Mouse (Mus musculus) intestine, embryonic 14.5 days (tissue): Measurements from ENCODE around the gene Spata5. TPM values are rescaled to one million over a fixed set of nuclear protein-coding genes. Genes with fewer than 3 reads are reported as not detected.
"Not testable (repeated sequence)": the region's sequence is repeated elsewhere in the genome, so short reads cannot be mapped to it uniquely, and the experiment has no call there.

Experiments
- ATAC-seq: fragments of 200-750 bp; cut with Nextera tagmentation; replicated peaks from 2 replicates; pipeline ENCODE4 v1.8.0; 2017; ENCODE audit warnings: low read depth, moderate number of reproducible peaks, moderate TSS enrichment, moderate library complexity; ENCODE audit not compliant: low FRiP score, low TSS enrichment
- DNase-seq: peaks from one replicate; pipeline ENCODE4 v3.0.0-alpha.2; 2018; ENCODE audit warnings: low spot score
- H3K27ac ChIP-seq: fragments of 300-500 bp; sonication (generic); 2 replicates; pipeline ENCODE4 v1.5.1; 2014; ENCODE audit warnings: low read depth, mild to moderate bottlenecking, control low read depth
- H3K27me3 ChIP-seq: fragments of 300-500 bp; sonication (generic); replicated peaks from 2 replicates; pipeline ENCODE4 v1.6.1; 2014; ENCODE audit warnings: low read length, control low read depth; ENCODE audit not compliant: control insufficient read depth, insufficient read depth
- H3K36me3 ChIP-seq: fragments of 300-500 bp; sonication (generic); 2 replicates; pipeline ENCODE4 v1.6.1; 2014; ENCODE audit warnings: low read length, control low read depth; ENCODE audit not compliant: control insufficient read depth, insufficient read depth
- H3K4me1 ChIP-seq: fragments of 300-500 bp; sonication (generic); replicated peaks from 2 replicates; pipeline ENCODE4 v1.6.1; 2014; ENCODE audit warnings: low read length, control low read depth, mixed read lengths; ENCODE audit not compliant: control insufficient read depth, insufficient read depth
- H3K4me2 ChIP-seq: fragments of 300-500 bp; sonication (generic); 2 replicates; pipeline ENCODE4 v1.6.1; 2014; ENCODE audit warnings: low read length
- H3K4me3 ChIP-seq: fragments of 300-500 bp; sonication (generic); 2 replicates; pipeline ENCODE4 v1.5.1; 2014; ENCODE audit warnings: low read depth, low read length, control low read depth, mixed read lengths
- H3K9ac ChIP-seq: fragments of 300-500 bp; sonication (generic); 2 replicates; pipeline ENCODE4 v1.6.1; 2014; ENCODE audit warnings: mild to moderate bottlenecking, low read length
- H3K9me3 ChIP-seq: fragments of 300-500 bp; sonication (generic); 2 replicates; pipeline ENCODE4 v1.6.1; 2016; ENCODE audit warnings: low read length, control low read depth; ENCODE audit not compliant: control insufficient read depth
- WGBS: fragments of 180-500 bp; shearing (Covaris S2); extraction: QIAGEN DNeasy Blood & Tissue Kit; methylation state at CpG from one replicate; pipeline ENCODE4 v1.1.7; 2014; 5-methylcytosine and 5-hydroxymethylcytosine counted together
- polyA plus RNA-seq: library from polyadenylated mRNA; unstranded; fragments of >200 nt; fragmentation: Nextera tagmentation; extraction: Ambion mirVana; gene quantifications from 2 replicates; pipeline ENCODE4 v1.2.1, GENCODE M21; 2014

The Spata5 gene
- polyA plus RNA-seq, 1 experiment from 2014 or later = 37.6 TPM

DNA sequence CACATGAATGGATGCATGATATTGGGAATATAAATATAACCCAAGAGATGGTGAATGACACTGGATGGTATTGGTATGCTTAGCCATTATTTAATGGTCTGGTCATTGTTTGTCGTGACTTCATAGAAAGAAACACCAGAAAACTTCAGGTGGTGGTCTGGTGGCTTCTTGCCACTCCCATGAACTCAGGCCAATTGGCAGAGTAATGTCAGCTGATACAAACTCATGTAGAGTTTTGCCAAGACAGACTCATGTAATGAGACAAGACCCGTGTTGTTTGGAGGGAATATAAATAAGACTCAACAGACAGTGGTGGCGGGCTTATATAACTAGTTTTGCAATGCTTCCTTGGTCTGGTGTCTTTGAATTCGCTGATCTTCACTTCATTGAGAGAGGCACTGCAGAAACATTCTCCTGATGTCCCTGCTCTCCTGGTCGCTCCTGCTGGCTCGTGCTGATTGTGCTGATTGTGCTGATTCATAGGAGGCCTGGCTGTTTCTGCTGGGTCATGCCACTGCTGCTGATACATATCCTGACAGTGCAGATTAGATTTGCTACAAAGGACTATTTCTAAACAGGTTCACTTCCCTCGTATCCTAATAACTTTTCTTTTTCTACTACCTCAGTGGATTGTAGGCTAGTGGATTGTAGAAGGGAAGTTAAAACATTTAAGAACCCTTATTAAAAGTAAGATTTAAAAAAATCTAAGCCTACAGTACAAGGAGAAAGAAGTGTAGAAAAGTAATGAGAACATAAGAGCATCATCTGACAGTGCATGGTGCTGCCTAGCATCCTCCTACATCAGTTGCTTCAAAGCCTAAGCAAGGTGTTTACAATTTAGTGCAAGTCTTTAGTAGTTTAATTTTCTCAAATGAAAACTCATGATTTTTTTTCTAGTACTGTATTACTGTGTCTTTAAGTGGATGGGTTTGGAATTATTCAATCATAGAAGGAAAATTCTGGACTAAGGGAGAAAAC is 90.6 kb downstream of the Spata5 start:
- WGBS = 68% methylated on average over 7 of the region's 7 CpGs
- no peak overlapping the region for H3K4me3 ChIP-seq
- H3K27me3 ChIP-seq = no peaks in the 10 kb centered on the region
- no peak overlapping the region for H3K27ac ChIP-seq
- no peak for ATAC-seq
- H3K4me1 ChIP-seq = no peaks in the 10 kb centered on the region
- no peak for DNase-seq
- no peak overlapping the region for H3K9ac ChIP-seq
- no peak overlapping the region for H3K4me2 ChIP-seq
- no peaks in the 10 kb centered on the region for H3K9me3 ChIP-seq
- H3K36me3 ChIP-seq = no peaks in the 10 kb centered on the region

DNA sequence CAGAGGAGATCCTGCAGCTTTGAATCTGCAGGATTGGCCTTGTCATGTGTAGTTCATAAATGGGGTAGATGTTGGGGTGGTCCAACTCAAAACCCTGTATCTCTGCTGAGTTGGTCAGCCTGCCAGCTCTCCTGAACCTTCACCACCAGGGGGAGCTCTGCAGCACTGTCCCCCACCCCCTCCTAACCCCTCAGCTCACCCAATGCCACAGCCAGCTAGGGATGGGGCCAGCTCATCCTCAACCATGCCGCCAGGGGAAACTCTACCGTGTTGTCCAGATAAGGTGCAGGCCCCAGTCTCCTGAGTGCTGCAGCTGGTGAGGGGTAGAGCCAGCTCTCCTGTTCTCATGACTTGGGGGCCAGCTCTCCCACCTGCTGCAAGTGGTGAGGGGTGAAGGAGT is 95.8 kb downstream of the Spata5 start:
- H3K9me3 ChIP-seq = no peaks in the 10 kb centered on the region
- no peaks in the 10 kb centered on the region for H3K4me1 ChIP-seq
- no peak for ATAC-seq
- no peak overlapping the region for H3K27ac ChIP-seq
- WGBS = 8% methylated on average over 2 of the region's 2 CpGs
- no peak for DNase-seq
- no peak overlapping the region for H3K4me2 ChIP-seq
- no peak overlapping the region for H3K9ac ChIP-seq
- no peaks in the 10 kb centered on the region for H3K36me3 ChIP-seq
- H3K27me3 ChIP-seq = no peaks in the 10 kb centered on the region
- no peak overlapping the region for H3K4me3 ChIP-seq

DNA sequence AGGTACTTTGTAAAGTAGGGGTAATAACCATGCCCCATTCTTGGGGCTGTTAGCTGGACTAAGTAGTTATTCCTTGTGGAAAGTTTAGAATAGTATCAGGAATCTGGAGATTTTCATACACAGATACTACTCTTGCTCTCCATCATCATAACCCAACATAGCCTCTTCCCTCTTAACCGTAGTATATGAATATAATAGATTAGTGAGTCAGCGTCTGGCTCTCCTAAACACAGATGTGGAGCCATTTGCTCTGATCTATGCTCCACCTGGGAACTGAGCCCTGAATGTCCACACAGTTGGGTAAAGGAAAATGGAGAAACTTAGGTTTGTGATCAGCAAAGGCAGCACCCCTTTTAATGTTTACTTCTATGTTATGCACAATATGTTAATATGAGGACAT is 96.7 kb downstream of the Spata5 start:
- Histone ChIP-seq H3K36me3 (no peaks in the 10 kb centered on the region), H3K27me3 (no peaks in the 10 kb centered on the region), H3K9me3 (no peaks in the 10 kb centered on the region), H3K4me3 (no peak overlapping the region), H3K4me1 (no peaks in the 10 kb centered on the region), H3K27ac (no peak overlapping the region), H3K4me2 (no peak overlapping the region), H3K9ac (no peak overlapping the region)
- DNase-seq = no peak
- WGBS = 93% methylated on average over 2 of the region's 2 CpGs
- no peak for ATAC-seq

DNA sequence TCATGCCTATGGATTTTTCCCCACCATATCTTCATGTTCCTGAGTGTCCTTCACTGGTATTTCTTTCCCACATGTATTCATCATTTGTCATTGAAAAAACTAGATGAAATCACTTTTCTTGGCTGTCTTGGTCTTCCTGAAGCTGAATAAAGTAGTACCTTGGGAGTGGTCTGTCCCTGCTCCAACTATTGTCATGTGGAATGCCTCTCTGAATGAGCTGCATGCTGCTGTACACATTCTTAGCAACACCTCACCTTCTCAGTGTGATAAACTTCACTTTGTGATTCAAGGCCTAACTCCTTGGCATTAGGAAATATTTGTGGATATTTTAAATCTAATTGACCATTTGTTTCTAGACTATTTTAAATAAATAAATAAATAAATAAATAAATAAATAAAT is 98.9 kb downstream of the Spata5 start:
- no peak for ATAC-seq

DNA sequence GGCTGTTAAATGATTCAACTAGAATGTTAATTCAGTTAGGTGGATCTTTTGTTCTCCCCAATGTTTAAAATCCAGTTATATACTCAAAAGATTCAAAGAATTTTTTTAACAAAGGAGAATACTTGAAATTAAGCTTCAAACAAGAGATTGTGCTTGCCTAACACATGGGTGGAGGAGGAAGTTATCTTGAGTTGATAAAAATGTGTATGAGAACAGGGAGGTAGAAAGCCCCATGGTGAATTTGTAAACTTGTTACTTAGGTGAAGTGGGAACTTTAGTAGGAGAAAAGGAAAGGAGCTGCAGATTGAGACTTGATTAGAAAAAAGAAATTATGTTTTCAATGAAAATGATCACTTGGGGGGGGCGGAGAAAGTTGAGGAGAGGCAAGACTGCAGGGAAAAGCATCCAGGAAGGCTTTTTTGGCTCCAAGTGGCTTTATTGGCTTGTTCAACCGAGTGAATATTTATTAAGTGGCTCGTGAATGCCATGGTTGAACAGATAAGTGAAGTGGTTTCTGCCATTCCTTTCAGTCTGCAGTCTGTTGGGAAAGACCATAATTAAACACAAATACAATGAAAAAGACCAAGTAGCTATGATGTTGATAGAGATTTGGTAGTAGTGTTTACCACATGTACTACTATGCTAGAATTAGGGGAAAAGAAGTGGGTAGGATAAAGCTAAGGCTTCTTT is 100.8 kb downstream of the Spata5 start:
- no peak overlapping the region for H3K27ac ChIP-seq
- H3K4me3 ChIP-seq = no peak overlapping the region
- 88% methylated on average over 3 of the region's 3 CpGs for WGBS
- DNase-seq (no peak), ATAC-seq (no peak)
- H3K27me3 ChIP-seq = no peaks in the 10 kb centered on the region
- no peak overlapping the region for H3K4me2 ChIP-seq
- no peaks in the 10 kb centered on the region for H3K9me3 ChIP-seq
- H3K4me1 ChIP-seq = no peaks in the 10 kb centered on the region
- H3K9ac ChIP-seq = no peak overlapping the region
- H3K36me3 ChIP-seq = no peaks in the 10 kb centered on the region

More for the DNA sequence above, 98.9 kb downstream of the Spata5 start:
- no peaks in the 10 kb centered on the region for H3K27me3 ChIP-seq
- no peak for DNase-seq
- no peak overlapping the region for H3K27ac ChIP-seq
- H3K4me2 ChIP-seq = no peak overlapping the region
- H3K4me1 ChIP-seq = no peaks in the 10 kb centered on the region
- no peaks in the 10 kb centered on the region for H3K9me3 ChIP-seq
- H3K36me3 ChIP-seq = no peaks in the 10 kb centered on the region
- no peak overlapping the region for H3K4me3 ChIP-seq
- H3K9ac ChIP-seq = no peak overlapping the region

DNA sequence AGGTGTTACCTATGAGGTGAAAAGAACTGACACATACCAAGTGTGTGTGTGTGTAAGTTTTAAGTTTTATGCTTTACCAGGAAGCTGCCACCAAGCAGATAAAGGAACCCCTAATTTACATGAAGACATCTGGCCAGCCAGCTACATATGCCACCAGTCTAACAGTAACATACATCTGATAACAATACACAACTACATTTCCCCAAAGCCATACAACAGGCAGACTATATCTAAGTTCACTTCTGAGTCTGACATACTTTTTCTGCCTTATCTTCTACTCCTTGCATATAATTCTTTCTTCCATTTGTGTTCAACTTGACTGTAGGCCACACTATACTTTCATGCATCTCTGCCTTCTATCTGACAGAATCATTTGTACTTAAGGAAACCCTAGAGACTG is 112.4 kb downstream of the Spata5 start:
- no peak overlapping the region for H3K9ac ChIP-seq
- DNase-seq = no peak
- no peak overlapping the region for H3K27ac ChIP-seq
- H3K4me2 ChIP-seq = no peak overlapping the region
- no peaks in the 10 kb centered on the region for H3K27me3 ChIP-seq
- H3K4me1 ChIP-seq = no peaks in the 10 kb centered on the region
- no peaks in the 10 kb centered on the region for H3K9me3 ChIP-seq
- peaks cover 4% of the 10 kb centered on the region; the same call in 1 of the 2 replicates for H3K36me3 ChIP-seq
- H3K4me3 ChIP-seq = no peak overlapping the region
- ATAC-seq = no peak

DNA sequence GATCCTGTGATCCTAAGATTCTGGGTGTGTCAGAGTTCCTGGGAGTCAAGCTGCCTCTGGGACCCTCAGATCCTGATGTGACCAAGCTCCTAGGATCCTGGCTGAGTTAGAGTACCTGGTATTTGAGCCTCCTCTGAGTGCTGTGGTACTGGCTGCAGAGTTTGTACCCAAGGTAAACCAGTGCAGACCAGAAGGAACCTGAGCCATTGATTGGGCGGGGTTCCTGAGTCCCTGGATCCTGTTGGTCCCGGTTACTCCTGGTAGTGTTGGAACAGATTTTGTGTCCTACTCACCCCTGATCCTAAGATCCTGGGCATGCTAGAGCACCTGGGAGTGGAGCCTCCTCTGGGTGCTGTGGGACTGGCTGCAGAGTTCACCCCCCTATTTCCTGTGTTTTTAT is 121.0 kb downstream of the Spata5 start:
- H3K9me3 ChIP-seq, H3K4me3 ChIP-seq, DNase-seq, ATAC-seq, H3K27ac ChIP-seq, H3K36me3 ChIP-seq, H3K4me1 ChIP-seq, H3K4me2 ChIP-seq, H3K27me3 ChIP-seq, H3K9ac ChIP-seq: not testable (repeated sequence)
- WGBS = 98% methylated on average over 2 of the region's 2 CpGs

DNA sequence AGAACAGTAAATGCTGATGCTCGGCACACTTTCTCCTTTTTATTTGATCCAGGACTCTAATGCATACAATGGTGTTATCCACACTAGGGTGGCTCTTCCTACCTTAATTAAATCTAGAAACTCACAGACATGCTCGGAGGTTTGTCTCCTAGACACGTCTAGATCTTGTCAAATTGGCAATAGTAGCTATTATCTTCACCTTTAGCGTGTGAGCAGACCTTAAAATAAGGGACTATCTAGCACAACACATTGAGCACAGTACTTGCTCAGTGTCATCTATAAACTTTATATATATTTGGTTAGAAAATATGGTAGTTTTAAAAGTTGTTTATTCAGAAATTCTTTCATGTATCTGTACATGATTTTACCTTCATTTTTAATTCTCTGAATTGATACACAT is 126.7 kb downstream of the Spata5 start:
- Histone ChIP-seq H3K4me1 (no peaks in the 10 kb centered on the region), H3K27me3 (no peaks in the 10 kb centered on the region), H3K9me3 (no peaks in the 10 kb centered on the region), H3K36me3 (no peaks in the 10 kb centered on the region), H3K4me2 (no peak overlapping the region), H3K27ac (no peak overlapping the region), H3K9ac (no peak overlapping the region), H3K4me3 (no peak overlapping the region)
- ATAC-seq = no peak
- DNase-seq = no peak
- 89% methylated on average over 4 of the region's 4 CpGs for WGBS
